In genomic region chr6:52222729-52223128, GRCm38 (mm10) we compare ENCODE assay signal across 18 mouse cellular contexts. TPM values are rescaled to one million over a fixed set of nuclear protein-coding genes. Genes with fewer than 3 reads are reported as not detected.
DNase-seq lines count a peak whose midpoint lies in the region; ATAC-seq and TF ChIP-seq lines count a peak whose summit lies in the region.
"Had no signal": no experiment of that assay in that cellular context is flagged by ENCODE, and none has a peak within 500 bp of the region (broad histone marks: within the 10 kb centered on the region; RNA-seq: fewer than 3 reads in every experiment).

No protein-coding gene starts in this region.

- no peaks in the 10 kb centered on the region for H3K4me1 ChIP-seq in embryonic fibroblast, embryonic 13.5 days (ENCODE audit: control insufficient read depth, insufficient read depth, low read length)
- H3K4me1 ChIP-seq in neural tube, embryonic 12.5 days = peaks cover 32% of the 10 kb centered on the region

- ATAC-seq in neural tube, embryonic 12.5 days (ENCODE audit: low FRiP score, low read depth) = no peak

- peak overlapping the region; percentile 100 for H3K9ac ChIP-seq in neural tube, embryonic 12.5 days
- H3K9ac ChIP-seq: liver, embryonic 13.5 days had no signal

- no peaks in the 10 kb centered on the region for H3K9me3 ChIP-seq in neural tube, embryonic 12.5 days
- H3K9me3 ChIP-seq: liver, embryonic 13.5 days had no signal

- DNase-seq in gastrocnemius, postnatal 25 days = peak; percentile 11
- DNase-seq in gastrocnemius, adult 18-20 months (ENCODE audit: low spot score) = no peak
- peak; percentile 46 for DNase-seq in kidney, postnatal 14 days
- DNase-seq in thymus, postnatal 4 days = no peak
- no peak for DNase-seq in adipocyte (ENCODE audit: low spot score)
- no peak for DNase-seq in frontal cortex, adult 2 months (ENCODE audit: extremely low spot score in 1 of 2, low spot score in 1 of 2)
- DNase-seq: cerebellum, adult 18-20 months; heart, adult 18-20 months; liver, embryonic 13.5 days; lung, postnatal 14 days had no signal

- no peaks in the 10 kb centered on the region for H3K36me3 ChIP-seq in neural tube, embryonic 12.5 days
- H3K36me3 ChIP-seq: liver, embryonic 13.5 days had no signal

- H3K27ac ChIP-seq in embryonic fibroblast, embryonic 13.5 days (ENCODE audit: insufficient read depth, low read length) = peak overlapping the region; percentile 78
- peak overlapping the region; percentile 99 for H3K27ac ChIP-seq in neural tube, embryonic 12.5 days
- H3K27ac ChIP-seq: liver, embryonic 13.5 days had no signal

- TF ChIP-seq CTCF in embryonic fibroblast, embryonic 13.5 days (IDR thresholded peaks at IDR 0.05; ENCODE audit: borderline replicate concordance, insufficient read depth, low read length) = no peak

- 0 out of 2 replicates have a peak, but pooled peaks have one; percentile 18 for TF ChIP-seq POLR2A in embryonic fibroblast, embryonic 13.5 days (IDR thresholded peaks at IDR 0.05; ENCODE audit: low read depth, low read length)

- peak overlapping the region; percentile 99 for H3K4me2 ChIP-seq in neural tube, embryonic 12.5 days (replicated peaks)

- 6% methylated on average over 13 of the region's 13 CpGs for WGBS in neural tube, embryonic 12.5 days

- peak overlapping the region; percentile 46 for H3K4me3 ChIP-seq in embryonic fibroblast, embryonic 13.5 days (ENCODE audit: insufficient read depth, low read length)
- peak overlapping the region; percentile 82 for H3K4me3 ChIP-seq in neural tube, embryonic 12.5 days

- peaks cover 12% of the 10 kb centered on the region; the same call in 1 of the 2 replicates for H3K27me3 ChIP-seq in neural tube, embryonic 12.5 days (replicated peaks)

RNA-seq across cellular contexts. Expression of gene Hoxa7, which starts 1.1 kb away (rescaled TPM):
- 1 to 10 TPM; 4.7 to 5.5 TPM for total RNA-seq in gastrocnemius, postnatal 25 days (2021)
- 1 to 10 TPM; 4.7 to 5.0 TPM for total RNA-seq in gastrocnemius, adult 18-20 months (2021)
- 15.8 and 21.6 TPM in 2 replicates for polyA plus RNA-seq in embryonic fibroblast, embryonic 13.5 days (2011; ENCODE audit: insufficient read length, low read depth, missing spikeins)
- 81.2 and 102 TPM in 2 replicates for polyA plus RNA-seq in neural tube, embryonic 12.5 days (2016; fragmentation: Nextera tagmentation; extraction: Ambion mirVana)
- polyA plus RNA-seq in frontal cortex, adult 2 months (2012; rRNA removed) = 0.17 TPM in 1 of 2 replicates, not detected in the other
- polyA plus RNA-seq: cortical plate, adult 2 months; forebrain, embryonic 16.5 days; midbrain, embryonic 16.5 days had no signal

RNA-seq across cellular contexts. Expression of gene Hoxa9, which starts 8.2 kb away (rescaled TPM):
- total RNA-seq in gastrocnemius, postnatal 25 days (2021) = 10 to 100 TPM in 1 of 2 experiments, 1 to 10 TPM in 1; 5.7 to 13.5 TPM
- 1 to 10 TPM; 7.2 to 7.4 TPM for total RNA-seq in gastrocnemius, adult 18-20 months (2021)
- polyA plus RNA-seq in embryonic fibroblast, embryonic 13.5 days (2011; ENCODE audit: insufficient read length, low read depth, missing spikeins) = 9.9 and 13.6 TPM in 2 replicates
- 124 and 131 TPM in 2 replicates for polyA plus RNA-seq in neural tube, embryonic 12.5 days (2016; fragmentation: Nextera tagmentation; extraction: Ambion mirVana)
- not detected in 2 replicates for polyA plus RNA-seq in frontal cortex, adult 2 months (2012; rRNA removed)
- total RNA-seq: heart, adult 18-20 months; heart, postnatal 25 days had no signal
- polyA plus RNA-seq: cortical plate, adult 2 months; forebrain, embryonic 16.5 days; midbrain, embryonic 16.5 days had no signal

RNA-seq across cellular contexts. Expression of gene Gm28308, which starts 9.6 kb away (rescaled TPM):
- total RNA-seq in gastrocnemius, postnatal 25 days (2021) = under 1 TPM in 1 of 2 experiments, not detected in 1; 0.46 TPM
- under 1 TPM in 1 of 2 experiments, not detected in 1; 0.39 TPM for total RNA-seq in gastrocnemius, adult 18-20 months (2021)
- 0.89 TPM in 1 of 2 replicates, not detected in the other for polyA plus RNA-seq in embryonic fibroblast, embryonic 13.5 days (2011; ENCODE audit: insufficient read length, low read depth, missing spikeins)
- polyA plus RNA-seq in neural tube, embryonic 12.5 days (2016; fragmentation: Nextera tagmentation; extraction: Ambion mirVana) = not detected in 2 replicates
- not detected in 2 replicates for polyA plus RNA-seq in frontal cortex, adult 2 months (2012; rRNA removed)
- total RNA-seq: heart, adult 18-20 months; heart, postnatal 25 days had no signal
- polyA plus RNA-seq: cortical plate, adult 2 months; forebrain, embryonic 16.5 days; liver, embryonic 13.5 days; midbrain, embryonic 16.5 days; testis, adult 2 months had no signal

RNA-seq across cellular contexts. Expression of gene Hoxa3, which starts 9.6 kb away (rescaled TPM):
- 1 to 10 TPM; 2.4 to 3.3 TPM for total RNA-seq in gastrocnemius, postnatal 25 days (2021)
- 1 to 10 TPM; 1.6 to 3.0 TPM for total RNA-seq in gastrocnemius, adult 18-20 months (2021)
- polyA plus RNA-seq in embryonic fibroblast, embryonic 13.5 days (2011; ENCODE audit: insufficient read length, low read depth, missing spikeins) = 10.2 and 13.5 TPM in 2 replicates
- polyA plus RNA-seq in neural tube, embryonic 12.5 days (2016; fragmentation: Nextera tagmentation; extraction: Ambion mirVana) = 21.1 and 25.1 TPM in 2 replicates
- polyA plus RNA-seq in frontal cortex, adult 2 months (2012; rRNA removed) = not detected in 2 replicates
- polyA plus RNA-seq: cortical plate, adult 2 months; forebrain, embryonic 16.5 days; midbrain, embryonic 16.5 days had no signal

RNA-seq across cellular contexts. Expression of gene Hoxa6, which starts 14.2 kb away (rescaled TPM):
- 1 to 10 TPM; 1.8 to 2.8 TPM for total RNA-seq in gastrocnemius, postnatal 25 days (2021)
- total RNA-seq in gastrocnemius, adult 18-20 months (2021) = 1 to 10 TPM; 2.0 to 2.1 TPM
- polyA plus RNA-seq in embryonic fibroblast, embryonic 13.5 days (2011; ENCODE audit: insufficient read length, low read depth, missing spikeins) = 2.8 and 4.2 TPM in 2 replicates
- polyA plus RNA-seq in neural tube, embryonic 12.5 days (2016; fragmentation: Nextera tagmentation; extraction: Ambion mirVana) = 34.7 and 34.9 TPM in 2 replicates
- polyA plus RNA-seq in frontal cortex, adult 2 months (2012; rRNA removed) = not detected in 2 replicates
- total RNA-seq: ES-E14; heart, adult 18-20 months; heart, postnatal 25 days had no signal
- polyA plus RNA-seq: cortical plate, adult 2 months; forebrain, embryonic 16.5 days; liver, embryonic 13.5 days; midbrain, embryonic 16.5 days had no signal

Comparison
In these comparisons a context has a peak if more than half of its experiments do, and no peak if none do; other contexts are left out.
1. DNase-seq: peak in gastrocnemius, postnatal 25 days (single experiment) and kidney, postnatal 14 days (single experiment); none in gastrocnemius, adult 18-20 months (single experiment), thymus, postnatal 4 days (single experiment), adipocyte (single experiment) and frontal cortex, adult 2 months (0 of 2).
2. RNA of gene Hoxa7, which starts 1.1 kb away (polyA plus RNA-seq): 81.2 to 102 TPM in neural tube, embryonic 12.5 days and 15.8 to 21.6 TPM in embryonic fibroblast, embryonic 13.5 days; 0.17 TPM in frontal cortex, adult 2 months; every median in the first group is over 10 times any median in the second.
3. RNA of gene Hoxa9, which starts 8.2 kb away (polyA plus RNA-seq): 124 to 131 TPM in neural tube, embryonic 12.5 days and 9.9 to 13.6 TPM in embryonic fibroblast, embryonic 13.5 days; not detected in frontal cortex, adult 2 months; every median in the first group is over 10 times any median in the second.